Mouse (Mus musculus) kidney, postnatal 10 days (tissue): Measurements from ENCODE around the gene Chic2.

Experiments used
- DNase-seq: peaks from one replicate; pipeline ENCODE4 v3.0.0; 2021; ENCODE audit warnings: mixed read lengths

The Chic2 gene

DNA sequence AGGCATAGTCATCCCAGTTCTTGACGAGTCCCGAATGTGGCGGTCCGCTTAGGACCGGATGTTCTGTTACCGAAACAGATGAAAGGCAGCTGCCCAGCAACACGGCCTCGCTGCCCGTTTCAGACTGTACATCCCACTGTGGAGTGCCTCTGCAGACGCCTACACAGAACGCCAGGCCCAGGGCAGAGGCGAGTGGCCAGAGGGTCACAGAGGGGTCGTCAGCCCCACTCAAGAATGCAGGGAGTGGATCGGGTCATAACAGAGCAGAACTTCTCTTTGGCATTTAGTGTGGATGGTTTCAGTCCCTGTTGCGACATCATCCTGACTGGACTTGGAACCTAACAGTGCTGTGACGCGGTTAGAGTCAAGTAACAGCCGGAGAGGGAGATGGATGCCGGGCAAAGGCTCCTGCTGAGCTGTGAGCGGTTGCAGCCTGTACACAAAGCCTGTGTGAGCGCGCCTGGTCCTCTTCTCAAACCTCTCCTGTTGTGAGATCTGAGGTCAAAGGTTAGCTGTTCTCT, 70.5 kb downstream of the Chic2 start:
- DNase-seq = peak; percentile 79

DNA sequence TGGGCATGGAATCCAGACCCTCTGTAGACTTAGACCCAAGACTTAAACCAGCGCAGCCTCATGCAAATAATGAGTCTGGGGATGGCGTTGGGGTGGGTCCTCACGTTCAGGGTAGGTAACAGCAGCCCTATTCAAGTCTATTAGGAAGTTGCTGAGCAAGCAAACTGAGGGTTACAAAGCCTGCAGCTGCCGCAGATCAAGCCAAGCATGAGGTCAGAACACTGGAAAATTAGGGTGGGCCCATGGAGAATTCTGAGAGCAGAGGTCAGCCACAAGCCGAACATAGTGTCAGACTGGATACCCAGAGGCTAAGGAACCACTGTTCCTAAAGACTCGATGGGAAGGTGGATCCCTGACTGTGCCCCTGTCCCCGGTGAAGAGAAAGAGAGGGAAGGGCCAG, 73.2 kb downstream of the Chic2 start:
- peak; percentile 30 for DNase-seq

DNA sequence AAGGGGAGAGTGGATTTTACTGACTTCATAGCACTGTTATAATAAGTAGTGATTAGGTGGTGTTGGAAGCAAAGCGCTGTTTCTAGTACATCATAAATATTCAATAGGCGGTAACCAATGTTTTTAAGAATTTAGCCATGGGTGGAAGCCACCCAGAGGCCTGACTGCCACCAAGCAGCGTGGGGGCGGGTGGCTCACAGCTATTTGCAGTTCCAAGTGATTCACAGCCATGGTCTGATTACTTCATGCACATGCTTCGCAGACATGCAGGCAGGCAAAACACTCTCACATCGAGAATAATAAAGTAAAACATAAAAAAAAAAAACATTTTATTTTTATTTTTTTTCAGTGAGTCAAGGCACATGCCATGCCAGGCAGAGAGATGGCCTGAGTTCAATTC, 75.2 kb downstream of the Chic2 start:
- DNase-seq = no peak

DNA sequence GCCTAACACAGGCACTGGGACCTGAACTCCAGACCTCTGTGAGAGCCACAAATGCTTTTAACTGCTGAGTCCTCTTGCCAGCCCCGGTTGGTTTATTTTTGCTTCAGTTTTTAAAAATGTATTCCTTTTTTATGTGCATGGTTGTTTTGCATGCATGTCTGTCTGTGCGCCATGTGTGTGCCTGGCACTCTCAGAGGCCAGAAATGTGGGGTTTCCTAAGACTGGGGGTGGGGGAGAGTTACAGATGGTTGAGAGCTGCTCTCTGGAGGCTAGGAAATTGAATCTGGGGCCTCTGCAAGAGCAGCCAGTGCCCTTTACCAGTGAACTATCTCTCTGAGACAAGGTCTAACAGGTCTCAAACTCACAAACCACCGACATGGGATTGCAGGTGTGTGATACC, 76.7 kb downstream of the Chic2 start:
- DNase-seq = no peak

DNA sequence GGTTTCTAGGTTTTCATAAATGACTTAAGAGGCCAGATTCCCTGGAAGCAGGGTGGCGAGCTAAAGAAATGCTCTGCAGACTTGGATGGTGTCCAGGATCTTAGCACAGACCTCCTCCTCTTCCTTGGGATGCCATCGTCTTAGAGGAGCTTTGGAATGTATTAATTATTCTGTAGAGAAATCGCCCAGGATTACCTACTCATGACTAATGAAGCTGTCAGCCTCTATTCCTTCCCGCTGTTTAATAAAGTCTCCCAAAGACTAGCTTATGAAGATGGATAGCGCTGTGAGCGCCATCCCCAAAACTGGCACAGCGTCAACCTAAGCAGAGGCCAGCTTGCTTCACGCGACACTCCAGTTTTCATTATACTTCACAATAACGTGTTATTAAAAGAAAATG, 77.7 kb downstream of the Chic2 start:
- no peak for DNase-seq

DNA sequence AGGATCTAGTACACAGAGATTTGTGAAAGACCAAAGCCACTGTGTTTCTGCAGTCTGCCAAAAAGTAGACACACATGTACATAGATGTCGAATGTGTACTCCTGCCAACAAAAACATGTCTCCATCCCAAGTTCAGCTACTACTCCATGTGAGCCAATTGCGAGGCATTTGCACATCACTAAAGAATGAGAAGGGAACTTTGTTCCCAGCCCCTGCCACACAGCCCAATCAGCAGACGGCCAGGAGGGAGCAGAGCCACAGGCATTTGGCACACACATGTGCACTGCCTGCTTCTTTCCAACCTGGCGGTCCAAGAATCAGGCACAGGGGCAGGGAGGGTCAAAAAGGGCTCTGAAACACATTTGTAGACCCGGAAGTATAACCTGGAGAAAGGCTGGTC, 81.8 kb downstream of the Chic2 start:
- DNase-seq = peak; percentile 15

DNA sequence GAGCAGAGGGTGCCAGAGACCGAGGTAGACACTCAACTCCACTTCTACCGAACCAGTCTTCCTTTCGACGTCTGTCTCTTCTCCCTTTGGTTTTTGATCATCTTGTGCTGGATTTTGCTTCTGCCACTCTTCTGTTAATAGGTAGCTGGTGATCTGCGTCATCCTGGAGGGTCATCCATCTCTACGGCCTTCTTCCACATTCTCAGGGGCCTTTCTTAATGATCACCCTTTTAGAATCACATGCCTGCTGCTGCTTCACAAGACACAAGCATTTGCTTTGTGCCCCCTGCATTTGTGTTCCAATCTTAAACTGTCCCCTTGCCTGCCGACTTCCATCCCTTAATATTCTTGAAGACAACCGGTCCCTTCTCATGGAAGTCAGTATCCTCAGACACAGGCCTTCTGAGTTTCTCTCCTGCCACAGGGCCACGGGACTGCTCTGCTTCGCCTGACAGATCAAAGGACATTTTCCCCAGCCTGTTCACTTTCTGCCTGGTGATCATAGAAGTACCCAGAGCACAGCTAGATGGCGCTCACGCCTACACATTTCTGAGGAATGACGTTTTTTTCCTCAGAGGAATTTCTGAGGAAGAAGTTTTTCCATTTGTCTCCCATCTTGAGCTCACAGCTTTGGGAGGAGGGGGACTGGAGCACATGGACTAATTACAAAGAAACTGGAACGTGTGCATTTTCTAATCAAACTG, 83.6 kb downstream of the Chic2 start:
- DNase-seq = peak; percentile 88

DNA sequence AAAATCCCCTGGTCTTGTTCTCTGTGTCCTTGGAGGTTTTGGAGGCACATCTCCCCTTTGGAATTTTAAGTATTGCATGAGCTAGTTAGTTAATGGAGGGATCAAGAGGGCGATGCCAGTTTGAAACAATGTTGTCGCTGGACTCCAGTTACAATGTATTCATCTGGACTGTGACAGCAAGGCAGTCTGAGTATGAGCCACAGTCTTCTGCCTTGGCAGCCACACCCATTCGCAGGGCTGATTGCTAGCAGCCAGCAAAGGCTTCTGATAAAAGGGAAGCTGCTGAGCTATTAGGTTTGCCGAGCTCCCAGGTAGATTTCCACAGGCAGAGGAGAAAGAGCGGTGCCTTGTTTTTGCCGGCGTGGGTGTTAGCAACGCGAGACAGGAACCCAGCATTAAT, 84.3 kb downstream of the Chic2 start:
- no peak for DNase-seq

DNA sequence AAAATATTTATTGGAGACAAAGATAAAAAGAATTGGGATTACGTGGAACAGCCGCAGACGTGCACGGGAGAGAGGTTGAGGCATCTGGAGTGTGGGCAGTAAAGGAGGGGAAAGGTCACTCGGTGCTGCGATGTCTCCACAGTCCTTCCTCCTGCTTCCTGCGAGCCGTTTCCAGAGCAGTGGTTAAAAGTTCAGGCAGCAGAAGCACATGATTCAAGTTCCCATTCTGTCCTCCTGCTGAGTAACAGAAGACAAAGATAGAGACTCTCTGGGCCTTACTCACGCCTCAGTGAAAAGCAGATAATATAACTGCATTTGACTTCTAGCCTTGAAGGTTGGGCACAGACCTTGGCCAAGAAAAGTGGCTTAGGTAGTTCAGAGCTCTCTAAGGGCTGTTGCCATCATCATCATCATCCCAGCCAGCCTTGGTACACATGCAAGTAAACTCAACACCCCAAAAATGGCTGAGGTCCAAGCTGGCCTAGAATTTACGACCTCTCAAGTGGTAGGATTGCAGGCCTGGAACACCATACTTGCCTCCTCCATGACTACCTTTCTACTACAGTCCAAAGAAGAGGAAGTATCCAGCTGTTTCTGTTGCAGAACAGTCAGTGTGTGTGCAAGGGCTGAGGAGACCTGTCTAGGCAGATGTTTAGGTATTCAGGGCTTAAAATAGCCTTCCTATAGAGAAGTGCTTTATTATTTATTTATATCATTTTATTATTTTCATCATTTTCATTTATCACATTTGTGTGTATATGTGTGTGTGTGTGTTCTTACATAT, 87.1 kb downstream of the Chic2 start:
- DNase-seq = no peak

DNA sequence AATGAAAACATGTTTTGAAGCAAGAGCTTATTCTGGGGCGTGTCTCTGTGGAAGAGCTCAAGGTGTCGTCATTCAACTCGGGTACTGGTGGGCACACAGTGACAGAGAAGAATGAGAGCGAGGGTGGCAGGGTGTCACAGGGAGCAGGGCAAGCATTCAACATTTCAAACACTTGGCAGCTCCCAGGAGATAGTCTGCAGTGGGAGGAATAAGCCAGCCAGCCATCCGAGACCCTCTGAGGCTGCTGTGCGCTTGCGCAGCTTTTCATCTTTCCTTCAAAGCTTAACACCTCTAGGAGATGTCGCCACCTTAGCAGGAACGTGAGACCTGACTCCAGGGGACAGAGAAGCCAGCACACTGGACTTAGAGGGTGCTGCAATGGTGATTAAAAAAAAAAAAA, 88.2 kb downstream of the Chic2 start:
- DNase-seq = no peak

DNA sequence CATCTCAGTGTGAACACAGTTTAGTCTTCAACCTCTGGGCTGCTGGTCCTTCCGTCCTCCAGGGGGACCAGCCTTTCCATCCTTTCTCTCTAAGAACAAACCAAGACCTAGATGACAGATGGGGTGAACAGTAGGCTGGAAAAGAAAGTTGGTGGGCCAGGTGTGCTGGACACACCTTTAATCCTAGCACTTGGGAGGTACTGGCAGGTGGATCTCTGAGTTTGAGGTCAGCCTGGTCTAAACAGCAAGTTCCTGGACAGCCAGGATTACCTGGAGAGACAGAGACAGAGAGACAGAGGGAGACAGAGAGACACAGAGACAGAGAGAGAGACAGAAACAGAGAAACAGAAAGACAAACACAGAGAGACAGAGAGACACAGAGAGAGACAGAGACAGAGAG, 89.0 kb downstream of the Chic2 start:
- no peak for DNase-seq

DNA sequence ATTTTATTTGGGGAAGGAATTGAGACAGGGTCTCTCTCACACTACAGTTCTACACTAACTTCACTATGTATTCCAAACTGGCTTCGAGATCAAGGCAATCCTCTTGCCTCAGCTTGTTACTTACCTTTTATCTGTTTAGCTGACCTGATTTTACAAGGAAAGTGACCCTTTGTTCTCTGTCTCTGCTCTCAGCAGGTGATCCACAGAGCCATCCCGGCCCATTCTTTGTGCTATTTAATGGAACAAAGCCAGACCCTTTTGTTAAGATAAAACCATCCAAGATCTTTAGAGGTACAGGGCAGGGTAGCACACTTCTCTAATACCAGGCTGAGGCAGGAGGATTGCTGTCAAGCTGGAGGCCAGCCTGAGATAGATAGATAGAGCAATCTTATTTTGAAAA, 91.6 kb downstream of the Chic2 start:
- DNase-seq = no peak

DNA sequence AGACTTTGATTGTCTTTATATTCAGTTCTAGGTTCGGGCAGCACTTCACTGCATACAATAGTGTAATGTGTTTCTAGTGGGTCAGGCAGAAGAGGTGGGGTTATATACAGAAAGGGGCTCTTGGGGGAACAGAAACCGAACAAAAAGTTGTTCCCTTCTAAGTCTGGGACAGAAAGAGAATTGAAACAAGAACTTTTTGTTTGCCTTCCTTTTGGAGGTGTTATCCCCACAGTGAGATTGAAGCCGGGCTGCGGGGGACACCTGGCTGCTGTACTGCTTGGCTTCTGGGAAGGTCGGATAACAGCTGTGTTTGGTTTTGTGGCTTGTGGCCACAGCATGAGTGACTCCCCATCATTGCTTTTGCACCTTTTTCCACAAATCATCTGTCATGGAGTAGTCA, 93.2 kb downstream of the Chic2 start:
- no peak for DNase-seq

DNA sequence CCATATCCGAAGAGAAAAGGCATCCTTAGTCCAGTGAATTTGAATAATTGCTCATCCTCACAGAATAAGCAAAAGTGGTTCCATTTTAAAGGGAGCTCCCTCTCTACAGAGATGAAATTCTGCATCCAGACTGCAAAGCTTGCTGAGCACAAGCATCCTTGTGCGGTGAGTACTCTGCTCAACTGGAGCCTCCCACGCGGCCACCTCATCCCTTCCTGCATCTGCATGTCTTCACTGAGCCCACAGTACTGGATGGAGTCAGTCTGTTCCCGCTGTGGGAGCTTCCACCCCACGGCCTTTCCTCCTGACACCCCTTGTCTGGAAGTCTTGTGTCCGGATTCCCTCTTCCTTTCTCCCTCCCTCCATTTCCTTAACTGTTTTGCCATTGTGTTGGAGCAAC, 95.3 kb downstream of the Chic2 start:
- DNase-seq = no peak

DNA sequence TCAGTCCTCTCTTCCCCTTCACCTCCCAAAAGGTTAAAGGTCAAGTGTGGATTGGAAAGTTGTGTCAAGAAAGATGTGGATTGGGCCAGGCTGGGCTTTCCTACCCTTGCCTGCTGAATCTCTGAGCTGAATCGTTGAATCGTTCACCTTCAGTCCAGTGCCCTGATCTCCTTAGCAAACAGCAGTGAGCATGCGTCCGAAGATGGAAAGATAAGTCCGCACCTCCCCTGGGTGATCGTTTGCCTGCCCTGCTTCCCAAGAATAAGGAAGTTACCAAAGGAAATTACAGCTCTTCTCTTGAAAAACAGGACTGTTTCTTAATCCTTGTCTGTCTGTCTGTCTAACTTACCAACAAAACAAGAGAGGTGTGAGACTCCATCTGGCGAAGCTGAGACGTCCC, 96.1 kb downstream of the Chic2 start:
- DNase-seq = no peak
